Mouse (Mus musculus) limb, embryonic 11.5 days (tissue): ENCODE measurements around the gene Zfp85. TPM values are rescaled to one million over a fixed set of nuclear protein-coding genes. Genes with fewer than 3 reads are reported as not detected.

Experiments used
- ATAC-seq: fragments of 200-750 bp; cut with Nextera tagmentation; 2 replicates; pipeline ENCODE4 v1.8.0; 2017; ENCODE audit warnings: low read depth; ENCODE audit not compliant: insufficient number of reproducible peaks, low FRiP score, low TSS enrichment
- DNase-seq: peaks from one replicate; pipeline ENCODE4 v3.0.0-alpha.2; 2015; ENCODE audit warnings: low spot score
- H3K27ac ChIP-seq: fragments of 300-500 bp; sonication (generic); replicated peaks from 2 replicates; pipeline ENCODE4 v1.5.1; 2014; ENCODE audit warnings: low read depth, mild to moderate bottlenecking, low read length
- H3K27me3 ChIP-seq: fragments of 300-500 bp; sonication (generic); 2 replicates; pipeline ENCODE4 v1.6.1; 2014; ENCODE audit warnings: mild to moderate bottlenecking, low read length, mixed read lengths; ENCODE audit not compliant: control insufficient read depth, insufficient read depth
- H3K36me3 ChIP-seq: fragments of 300-500 bp; sonication (generic); 2 replicates; pipeline ENCODE4 v1.6.1; 2014; ENCODE audit warnings: mild to moderate bottlenecking, low read length, moderate library complexity, mixed read lengths; ENCODE audit not compliant: control insufficient read depth, insufficient read depth
- H3K4me1 ChIP-seq: fragments of 300-500 bp; sonication (generic); 2 replicates; pipeline ENCODE4 v1.6.1; 2014; ENCODE audit warnings: low read length, mixed read lengths; ENCODE audit not compliant: control insufficient read depth, insufficient read depth
- H3K4me2 ChIP-seq: fragments of 300-500 bp; sonication (generic); 2 replicates; pipeline ENCODE4 v1.6.1; 2014; ENCODE audit warnings: low read depth, mild to moderate bottlenecking, moderate library complexity; ENCODE audit not compliant: severe bottlenecking
- H3K4me3 ChIP-seq: fragments of 300-500 bp; sonication (generic); 2 replicates; pipeline ENCODE4 v1.5.1; 2014; ENCODE audit warnings: low read depth, low read length
- H3K9ac ChIP-seq: fragments of 300-500 bp; sonication (generic); 2 replicates; pipeline ENCODE4 v1.6.1; 2014; ENCODE audit warnings: mild to moderate bottlenecking, low read length
- H3K9me3 ChIP-seq: fragments of 300-500 bp; sonication (generic); 2 replicates; pipeline ENCODE4 v1.6.1; 2016; ENCODE audit warnings: low read length; ENCODE audit not compliant: control insufficient read depth
- WGBS: fragments of 180-500 bp; shearing (Covaris S2); extraction: QIAGEN DNeasy Blood & Tissue Kit; methylation state at CpG from one replicate; pipeline ENCODE4 v1.1.7; 2014; 5-methylcytosine and 5-hydroxymethylcytosine counted together
- polyA plus RNA-seq: library from polyadenylated mRNA; unstranded; fragments of >200 nt; fragmentation: Nextera tagmentation; extraction: Ambion mirVana; gene quantifications from 2 replicates; pipeline ENCODE4 v1.2.1, GENCODE M21; 2014

Zfp85 gene
- polyA plus RNA-seq, 1 experiment from 2014 or later = 5.4 TPM

- H3K4me1 ChIP-seq = no peaks in the 10 kb centered on the region
- no peaks in the 10 kb centered on the region for H3K27me3 ChIP-seq
- DNase-seq = peak; percentile 91
- H3K9ac ChIP-seq = peak overlapping the region; percentile 70
- H3K4me2 ChIP-seq = peak overlapping the region; percentile 51
- peak; percentile 95 for ATAC-seq
- peak overlapping the region; percentile 66 for H3K4me3 ChIP-seq
- no peak overlapping the region; the same call in 1 of the 2 replicates for H3K27ac ChIP-seq
- H3K9me3 ChIP-seq = no peaks in the 10 kb centered on the region
- WGBS = under 1% methylated on average over 17 of the region's 17 CpGs
- no peaks in the 10 kb centered on the region for H3K36me3 ChIP-seq
Measured at GRCm38 (mm10) chr13:67723848-67724479, 31.1 kb downstream of the Zfp85 start.

Other genes starting within 250 kb of the Zfp85 start
- not detected in 2 replicates for gene Gm26965, start 229.1 kb downstream of the Zfp85 start, polyA plus RNA-seq
- 26.8 and 32.8 TPM in 2 replicates for gene Zfp87, start 229.1 kb downstream of the Zfp85 start, polyA plus RNA-seq
- 18.7 and 20.0 TPM in 2 replicates for gene Zfp748, start 201.4 kb downstream of the Zfp85 start, polyA plus RNA-seq
- gene Zfp729b, start 145.5 kb downstream of the Zfp85 start, polyA plus RNA-seq = 5.1 and 5.8 TPM in 2 replicates
- gene Gm49345, start 117.5 kb downstream of the Zfp85 start, polyA plus RNA-seq = not detected in 2 replicates
- gene Zfp729a, start 117.4 kb downstream of the Zfp85 start, polyA plus RNA-seq = 2.7 and 3.7 TPM in 2 replicates
- 14.0 and 14.2 TPM in 2 replicates for gene Zfp738, start 68.2 kb downstream of the Zfp85 start, polyA plus RNA-seq
- gene Zfp65, start 26.1 kb downstream of the Zfp85 start, polyA plus RNA-seq = 4.0 and 4.7 TPM in 2 replicates
- 2.8 and 3.1 TPM in 2 replicates for gene Zfp493, start 24.5 kb upstream of the Zfp85 start, polyA plus RNA-seq
- gene Zfp273, start 58.5 kb upstream of the Zfp85 start, polyA plus RNA-seq = 7.5 and 8.0 TPM in 2 replicates
- 2.7 and 2.9 TPM in 2 replicates for gene Gm10037, start 75.9 kb upstream of the Zfp85 start, polyA plus RNA-seq
- gene BC048507, start 108.1 kb upstream of the Zfp85 start, polyA plus RNA-seq = not detected in 2 replicates